Mouse (Mus musculus): Measurements from ENCODE around the gene Ctnna3. TPM values are rescaled to one million over a fixed set of nuclear protein-coding genes. Genes with fewer than 3 reads are reported as not detected.
"Not testable (repeated sequence)": the region's sequence is repeated elsewhere in the genome, so short reads cannot be mapped to it uniquely, and the experiment has no call there.

Gene Ctnna3
- total and polyA plus RNA-seq, 3 experiments, result 0.37 to 0.83 TPM; not detected in 1

DNA sequence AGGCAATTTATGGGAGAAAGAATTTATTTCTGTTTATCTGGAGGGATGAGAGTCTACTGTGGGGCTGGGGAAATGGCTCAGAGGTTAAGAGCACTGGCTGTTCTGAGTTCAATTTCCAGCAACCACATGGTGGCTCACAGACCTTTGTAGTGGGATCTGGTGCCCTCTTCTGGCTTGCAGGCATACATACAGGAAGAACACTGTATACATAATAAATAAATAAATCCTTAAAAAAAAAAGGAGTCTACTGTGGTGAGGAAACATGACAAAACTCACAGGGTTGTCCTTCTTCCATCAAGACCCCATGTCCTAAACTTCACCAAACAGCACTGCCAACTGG is 5.5 kb upstream of the Ctnna3 start:
- DNase-seq, result peak; percentile 35

GRCm38 (mm10) chr10:63427146-63427545 is 2.8 kb upstream of the Ctnna3 start:
- no peak for DNase-seq

DNA sequence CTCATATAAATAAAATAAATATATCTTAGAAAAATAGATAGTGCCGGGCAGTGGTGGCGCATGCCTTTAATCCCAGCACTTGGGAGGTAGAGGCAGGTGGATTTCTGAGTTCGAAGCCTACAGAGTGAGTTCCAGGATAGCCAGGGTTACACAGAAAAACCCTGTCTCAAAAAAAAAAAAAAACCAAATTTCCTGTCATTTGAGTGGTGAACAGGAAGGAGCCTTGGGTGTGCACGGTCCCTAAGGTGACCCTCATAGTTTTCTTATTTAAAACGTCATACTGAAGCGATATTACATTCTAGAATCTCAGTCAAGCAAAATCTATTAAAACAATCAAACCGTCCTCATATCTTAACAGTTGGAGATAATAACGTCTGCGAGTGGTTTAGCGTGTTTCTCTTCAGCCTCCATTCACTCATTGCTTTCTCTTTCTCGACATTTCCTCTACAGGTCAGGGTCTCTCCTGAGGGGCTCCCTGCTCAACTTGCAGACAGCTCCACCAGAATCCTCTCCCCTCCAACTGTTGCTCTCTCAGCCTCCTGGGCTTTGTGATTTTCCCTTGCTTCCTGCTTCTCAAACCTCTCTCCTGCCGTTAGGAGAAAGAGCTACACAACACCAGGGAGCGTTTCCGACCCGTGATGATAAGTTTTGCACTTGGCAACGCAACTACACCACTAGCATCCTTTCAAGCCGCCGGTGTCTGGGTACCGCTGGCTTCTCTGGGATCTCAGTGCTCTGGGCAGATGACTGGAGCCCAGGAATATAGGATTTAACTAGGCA is 1.5 kb upstream of the Ctnna3 start:
- peak; percentile 43 for DNase-seq

DNA sequence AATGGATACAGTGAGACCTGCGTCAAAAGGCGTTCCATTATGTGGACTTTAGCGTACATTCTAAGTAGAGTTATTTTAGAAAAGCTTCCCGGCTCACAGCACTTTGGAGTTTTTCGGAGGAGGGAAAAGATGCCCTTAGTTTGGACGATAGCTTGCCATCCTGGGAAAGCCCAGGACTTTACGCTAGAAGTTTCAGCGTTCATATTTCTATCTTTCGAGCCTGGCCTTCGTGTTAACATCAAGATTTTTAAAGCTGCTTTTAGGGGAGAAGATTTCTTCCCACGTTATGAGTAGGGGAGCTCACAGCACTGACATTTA is 916 bp upstream of the Ctnna3 start:
- DNase-seq, result no peak

DNA sequence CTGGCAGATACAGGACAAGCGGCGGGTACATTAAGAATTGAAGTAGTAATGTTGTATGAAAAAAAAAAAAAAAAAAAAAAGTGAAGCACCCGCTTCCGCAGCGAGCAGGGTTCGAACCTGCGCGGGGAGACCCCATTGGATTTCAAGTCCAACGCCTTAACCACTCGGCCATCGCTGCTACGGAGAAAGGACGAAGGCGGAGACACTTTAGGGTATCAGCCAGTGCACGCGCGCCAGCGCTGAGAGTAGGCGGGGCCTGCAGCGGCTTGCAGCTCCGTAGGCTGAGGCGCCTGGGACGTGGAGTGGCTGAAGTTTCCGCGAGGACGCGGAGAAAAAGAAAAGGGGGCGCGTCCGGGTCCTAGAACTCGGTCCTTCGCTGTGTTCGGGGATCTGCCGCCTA is 518 bp upstream of the Ctnna3 start:
- DNase-seq, result peak; percentile 99

GRCm38 (mm10) chr10:63431221-63431736 is 1.4 kb downstream of the Ctnna3 start:
- no peak for DNase-seq

GRCm38 (mm10) chr10:63432099-63432498 is 2.2 kb downstream of the Ctnna3 start:
- no peak for DNase-seq

DNA sequence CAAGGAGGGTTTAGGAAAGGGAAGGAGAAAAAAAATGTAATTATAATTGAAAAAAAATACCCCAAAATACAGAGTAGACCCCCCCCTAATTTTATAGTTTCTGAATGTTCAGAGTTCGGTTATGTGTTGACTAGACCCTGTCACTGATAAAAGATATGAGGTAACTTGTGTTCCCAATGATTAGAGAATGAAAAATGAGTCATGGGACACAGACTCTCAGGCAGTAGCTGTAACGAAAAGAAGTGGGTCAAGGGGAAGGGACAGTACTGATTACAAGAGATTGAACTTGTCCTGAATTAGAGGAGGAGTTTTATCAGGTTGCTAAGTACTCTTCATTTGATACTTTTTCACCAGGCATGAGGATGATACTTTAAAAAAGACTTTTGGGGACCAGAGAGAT is 3.0 kb downstream of the Ctnna3 start:
- DNase-seq, result no peak

DNA sequence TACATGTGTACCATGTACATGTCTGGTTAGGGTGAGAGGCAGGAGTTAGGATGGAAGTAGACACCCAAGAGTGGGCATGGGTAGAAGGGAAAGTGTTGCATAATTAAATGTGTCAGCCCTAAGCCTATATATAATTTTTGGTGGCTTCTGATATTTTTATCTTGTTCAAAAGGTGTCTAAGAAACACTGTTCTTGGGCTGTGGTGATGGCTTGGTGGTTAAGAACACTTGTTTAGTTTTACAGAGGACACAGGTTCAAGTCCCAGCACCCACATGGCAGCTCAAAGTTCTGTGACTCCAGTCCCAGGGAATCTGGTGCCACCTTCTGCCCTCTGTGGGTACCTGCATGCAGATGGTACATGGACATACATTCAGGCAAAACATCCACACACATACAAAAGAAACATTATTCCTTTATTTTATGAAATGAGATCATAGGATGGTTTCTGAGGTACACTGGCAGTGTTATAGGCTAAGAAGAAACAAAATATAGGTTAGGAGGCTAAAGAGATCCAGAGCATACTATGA is 8.9 kb downstream of the Ctnna3 start:
- DNase-seq, result no peak

DNA sequence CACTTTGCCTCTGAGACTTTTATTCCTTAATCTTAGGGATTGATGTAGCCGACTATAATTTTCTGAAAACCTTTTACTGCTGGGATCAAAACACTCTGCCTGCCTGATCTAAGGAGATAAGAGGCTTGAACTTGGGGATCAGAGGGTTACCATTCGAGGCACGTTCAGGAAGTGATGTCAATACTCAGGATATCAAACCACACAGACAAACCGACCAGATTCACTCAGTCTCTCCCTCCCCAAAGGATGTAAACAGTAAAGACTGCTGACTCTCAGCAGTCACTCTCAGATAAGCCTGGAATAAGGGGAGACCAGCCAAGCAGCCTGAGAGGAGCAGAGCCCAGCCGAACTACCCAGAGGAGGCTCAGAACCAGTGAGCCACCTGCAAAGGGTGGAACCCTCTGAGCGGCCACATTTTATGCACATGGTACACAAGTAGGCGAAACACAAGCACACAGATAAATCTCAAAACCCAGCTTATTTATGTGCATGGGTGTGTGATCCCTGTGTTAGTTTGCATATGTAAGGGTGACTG is 9.9 kb downstream of the Ctnna3 start:
- DNase-seq, result no peak

GRCm38 (mm10) chr10:63444602-63445387 is 14.9 kb downstream of the Ctnna3 start:
- DNase-seq, result not testable (repeated sequence)

DNA sequence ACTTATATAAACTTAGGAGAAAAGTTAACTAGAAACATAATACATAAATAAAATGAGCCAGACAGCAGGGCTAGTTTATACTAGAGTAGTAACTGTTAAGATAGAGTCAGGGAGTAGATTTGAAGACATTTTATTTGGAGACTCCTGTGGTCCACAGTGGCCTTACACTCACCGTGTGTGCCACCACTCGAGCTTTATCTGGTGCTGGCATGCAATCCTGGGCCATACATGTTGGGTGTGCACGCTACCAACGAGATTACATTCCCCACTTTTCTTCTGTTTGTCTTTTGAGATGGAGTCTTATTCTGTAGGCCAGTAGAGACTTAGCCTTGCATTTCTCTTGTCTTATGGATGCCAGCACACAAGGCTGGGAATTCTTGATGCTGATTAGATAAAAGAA is 24.0 kb downstream of the Ctnna3 start:
- DNase-seq, result no peak

DNA sequence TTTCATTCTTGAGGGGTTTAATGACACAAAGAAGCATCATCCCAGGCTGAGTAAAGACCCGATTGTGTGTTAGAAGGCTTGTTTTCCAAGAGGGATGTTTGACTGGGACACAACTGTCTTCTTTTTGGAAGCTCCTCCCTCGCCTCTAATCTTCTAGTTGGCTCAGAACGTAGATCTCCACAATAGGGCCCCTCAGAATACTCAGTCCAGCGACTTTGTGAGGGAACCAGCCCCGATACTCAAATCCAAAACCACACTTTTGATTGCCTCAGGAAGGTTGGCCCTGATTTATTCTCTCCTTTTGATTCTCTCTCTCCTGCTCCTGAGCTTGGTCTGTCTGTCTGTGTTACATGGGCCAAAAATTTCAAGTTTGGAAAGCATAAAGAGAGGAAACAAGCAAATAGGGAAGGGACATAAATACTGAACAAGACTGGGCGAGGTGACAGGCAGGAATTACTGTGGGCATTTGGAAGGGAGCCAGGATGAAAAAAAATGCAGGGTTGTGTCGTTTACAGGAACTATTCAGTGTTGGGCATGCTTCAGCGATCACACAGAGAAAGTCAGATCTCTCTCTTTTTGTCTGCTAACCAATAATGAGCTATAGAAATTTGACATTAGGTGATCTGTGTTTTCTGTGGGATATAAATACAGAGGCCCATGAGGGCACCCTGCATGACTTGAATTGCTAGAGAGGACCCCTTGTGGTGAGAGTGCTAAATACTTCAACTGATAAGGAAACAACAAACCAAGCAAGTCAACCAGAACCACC is 25.4 kb downstream of the Ctnna3 start:
- DNase-seq, result peak; percentile 36

DNA sequence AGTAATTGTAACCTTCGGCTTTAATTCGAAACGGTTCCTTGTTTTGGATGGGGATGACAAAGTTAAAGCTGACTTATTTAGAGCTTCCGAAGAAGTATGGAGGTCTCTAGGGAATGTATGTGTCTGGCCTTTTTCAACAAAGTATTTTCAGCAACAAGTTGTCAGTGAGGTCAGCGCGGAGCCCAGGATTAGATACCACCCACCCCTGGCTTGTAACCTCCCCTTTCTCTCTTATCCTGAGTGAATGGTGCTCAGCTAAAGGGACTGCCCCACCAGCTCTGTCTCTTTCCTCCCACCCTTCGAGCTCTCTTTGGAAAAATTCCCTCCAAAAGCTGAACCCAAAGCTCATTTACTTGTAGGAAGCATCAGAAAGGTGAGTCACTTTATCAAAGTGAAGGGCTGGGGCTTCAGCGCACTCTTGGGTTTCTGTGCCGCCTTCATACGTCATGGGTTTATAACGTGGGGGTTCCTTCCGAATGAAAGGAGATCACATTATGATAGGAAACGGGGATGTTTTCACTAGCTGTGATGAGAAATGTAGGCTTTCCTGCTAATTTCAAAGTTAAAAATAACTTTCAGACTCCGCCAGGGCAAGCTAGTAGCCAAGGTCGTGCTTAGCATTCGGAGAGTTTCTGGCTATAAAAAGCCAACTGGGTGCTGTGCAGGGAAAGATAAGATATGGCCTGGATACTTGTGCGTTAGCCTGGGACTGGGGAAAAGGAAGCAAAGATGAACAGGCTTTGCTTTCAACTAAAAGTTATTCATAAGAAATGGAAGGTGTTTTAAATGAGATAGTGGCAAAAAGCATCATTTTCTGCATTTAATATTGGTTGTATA is 27.6 kb downstream of the Ctnna3 start:
- peak; percentile 33 for DNase-seq

GRCm38 (mm10) chr10:63460935-63461334 is 31.0 kb downstream of the Ctnna3 start:
- DNase-seq, result no peak

DNA sequence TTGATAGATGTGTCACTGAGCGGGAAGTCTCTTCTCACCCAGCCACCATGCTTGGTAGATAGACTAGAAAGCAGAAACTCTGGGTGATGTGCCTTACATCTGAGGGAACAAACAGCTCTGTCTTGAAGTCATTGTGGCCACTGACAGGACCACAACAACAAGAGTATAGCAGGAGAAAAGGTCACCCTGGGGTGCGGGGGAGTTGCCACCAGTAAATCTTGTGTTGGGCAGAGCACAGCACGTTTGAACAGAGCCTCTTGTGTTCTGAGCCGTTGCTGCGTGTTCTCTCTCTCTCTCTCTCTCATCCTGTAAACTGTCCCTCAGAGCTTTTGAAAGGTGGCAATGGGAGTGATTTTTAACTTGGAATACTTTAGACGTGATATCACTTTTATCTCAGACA is 42.6 kb downstream of the Ctnna3 start:
- DNase-seq, result no peak

- peak; percentile 22 for DNase-seq
Measured at GRCm38 (mm10) chr10:63476167-63476647, 46.3 kb downstream of the Ctnna3 start.

DNA sequence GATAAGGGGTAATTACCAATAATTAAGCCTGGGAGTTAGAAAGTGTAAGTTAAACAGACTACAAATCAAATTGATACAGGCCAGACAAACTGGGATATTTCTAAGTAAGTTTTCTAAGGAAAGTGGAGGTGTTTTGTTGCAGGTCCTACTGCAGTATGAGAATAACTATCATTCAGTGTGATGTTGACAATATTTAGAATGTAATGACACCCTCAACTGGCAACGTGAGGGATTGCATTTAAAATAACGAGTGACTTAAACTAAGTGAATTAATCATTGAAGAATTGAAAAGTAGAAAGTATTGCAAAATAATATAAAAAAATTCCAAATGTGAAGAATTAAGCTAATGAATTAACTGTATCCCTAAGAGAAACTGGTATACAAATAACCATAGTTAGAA is 49.0 kb downstream of the Ctnna3 start:
- DNase-seq, result no peak

- DNase-seq, result no peak
Measured at GRCm38 (mm10) chr10:63480066-63480465, 50.2 kb downstream of the Ctnna3 start.

GRCm38 (mm10) chr10:63488346-63488745 is 58.4 kb downstream of the Ctnna3 start:
- DNase-seq, result no peak

- no peak for DNase-seq
Measured at GRCm38 (mm10) chr10:63523956-63524355, 94.1 kb downstream of the Ctnna3 start.

Data from adrenal gland, adult 2 months (tissue).